Mouse (Mus musculus) midbrain, postnatal 0 days (tissue): ENCODE data around the gene Tiparp. TPM values are rescaled to one million over a fixed set of nuclear protein-coding genes. Genes with fewer than 3 reads are reported as not detected.

ENCODE experiments used
- ATAC-seq: fragments of 200-750 bp; cut with Nextera tagmentation; 2 replicates; pipeline ENCODE4 v1.8.0; 2017; ENCODE audit warnings: moderate number of reproducible peaks, mild to moderate bottlenecking, moderate TSS enrichment, moderate library complexity; ENCODE audit not compliant: low FRiP score
- DNase-seq: peaks from one replicate; pipeline ENCODE4 v3.0.0-alpha.2; 2015; ENCODE audit warnings: low spot score
- H3K27ac ChIP-seq: fragments of 300-500 bp; sonication (generic); 2 replicates; pipeline ENCODE4 v1.5.1; 2014; ENCODE audit warnings: low read depth, mild to moderate bottlenecking, low read length, mixed read lengths
- H3K27me3 ChIP-seq: fragments of 300-500 bp; sonication (generic); 2 replicates; pipeline ENCODE4 v1.6.1; 2014; ENCODE audit warnings: low read length, control low read depth, mixed read lengths; ENCODE audit not compliant: insufficient read depth
- H3K36me3 ChIP-seq: fragments of 300-500 bp; sonication (generic); 2 replicates; pipeline ENCODE4 v1.6.1; 2014; ENCODE audit warnings: low read length, control low read depth, mixed read lengths; ENCODE audit not compliant: insufficient read depth
- H3K4me1 ChIP-seq: fragments of 300-500 bp; sonication (generic); 2 replicates; pipeline ENCODE4 v1.6.1; 2014; ENCODE audit warnings: mild to moderate bottlenecking, control low read depth, antibody characterized with exemption, low read length, mixed read lengths; ENCODE audit not compliant: insufficient read depth
- H3K4me2 ChIP-seq: fragments of 300-500 bp; sonication (generic); 2 replicates; pipeline ENCODE4 v1.6.1; 2014; ENCODE audit warnings: low read depth, mild to moderate bottlenecking, low read length, mixed read lengths; ENCODE audit not compliant: poor library complexity, severe bottlenecking
- H3K4me3 ChIP-seq: fragments of 300-500 bp; sonication (generic); 2 replicates; pipeline ENCODE4 v1.5.1; 2014; ENCODE audit warnings: low read depth, mild to moderate bottlenecking, low read length, moderate library complexity
- H3K9ac ChIP-seq: fragments of 300-500 bp; sonication (generic); replicated peaks from 2 replicates; pipeline ENCODE4 v1.6.1; 2014; ENCODE audit warnings: mild to moderate bottlenecking, low read length, moderate library complexity, mixed read lengths; ENCODE audit not compliant: poor library complexity, severe bottlenecking
- H3K9me3 ChIP-seq: fragments of 300-500 bp; sonication (generic); 2 replicates; pipeline ENCODE4 v1.6.1; 2016; ENCODE audit warnings: low read length, control low read depth
- CTCF ChIP-seq: IDR thresholded peaks from 2 replicates; pipeline ENCODE4 v1.5.1; 2016; ENCODE audit warnings: antibody characterized with exemption, mild to moderate bottlenecking
- WGBS: fragments of 180-500 bp; shearing (Covaris S2); extraction: QIAGEN DNeasy Blood & Tissue Kit; methylation state at CpG from one replicate; pipeline ENCODE4 v1.1.7; 2014; 5-methylcytosine and 5-hydroxymethylcytosine counted together
- polyA plus RNA-seq: library from polyadenylated mRNA; unstranded; fragments of >200 nt; fragmentation: Nextera tagmentation; extraction: Ambion mirVana; gene quantifications from 2 replicates; pipeline ENCODE4 v1.2.1, GENCODE M21; 2015
- total RNA-seq: library from RNA; depleted of rRNA; stranded (reverse); fragments of >200 nt; gene quantifications from 2 replicates; pipeline ENCODE4 v1.2.3, GENCODE M21; 2014; rRNA removed

Gene Tiparp
- 15.8 and 20.1 TPM in 2 replicates for total RNA-seq
- 15.3 and 16.1 TPM in 2 replicates for polyA plus RNA-seq

DNA sequence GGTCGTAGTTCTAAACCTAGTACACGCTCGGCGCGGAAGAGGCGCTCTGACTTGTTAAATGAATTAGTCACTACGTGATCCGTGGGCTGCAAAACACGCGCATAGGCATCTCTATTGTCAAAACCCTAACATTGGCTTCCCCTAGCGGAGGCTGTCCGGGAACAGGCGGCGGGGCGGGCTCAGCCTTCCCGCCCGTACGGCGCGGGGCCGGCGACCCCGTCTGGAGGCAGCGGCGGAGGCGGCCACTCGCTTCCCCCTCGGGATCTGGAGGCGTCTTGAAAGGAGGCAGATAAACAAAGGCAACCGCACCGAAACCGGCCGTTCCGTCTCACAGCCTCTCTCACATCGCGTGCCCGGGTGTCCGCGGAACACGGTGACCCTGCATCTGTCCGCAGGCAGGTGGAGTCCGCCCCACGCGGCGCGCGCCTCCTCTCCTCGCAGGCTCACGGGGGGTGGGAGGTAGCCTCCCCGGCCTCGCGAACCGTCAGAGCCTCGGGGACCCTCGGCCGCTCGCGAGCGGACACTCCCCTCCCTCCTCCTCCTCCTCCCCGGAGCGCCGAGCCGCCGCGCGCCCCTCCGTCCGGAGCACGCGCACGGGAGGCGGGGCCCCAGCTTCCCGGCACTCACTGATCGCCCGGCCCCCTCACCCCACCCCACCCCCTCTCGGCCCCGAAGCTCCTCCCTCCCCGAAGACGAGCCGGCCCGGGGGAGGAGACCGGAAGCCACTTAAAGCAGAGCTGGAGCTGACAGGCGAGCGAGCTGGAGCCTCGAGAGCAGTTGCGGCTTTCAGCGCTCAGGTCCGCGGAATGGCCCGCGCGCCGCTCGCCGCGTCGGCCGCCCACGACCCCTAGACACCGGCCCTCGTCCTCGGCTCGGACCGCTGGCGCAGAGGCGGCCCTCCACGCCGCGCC is at the start of gene Tiparp:
Gene Tiparp, plus strand, starts transcription at position 720 of the 911 bp plus-strand sequence.
- peak; percentile 65 for TF ChIP-seq CTCF
- Histone ChIP-seq H3K27ac (peak within 1 kb of the TSS; percentile 99), H3K4me3 (peak within 1 kb of the TSS; percentile 92), H3K9me3 (no peaks in the 10 kb centered on the region), H3K4me1 (no peaks in the 10 kb centered on the region), H3K27me3 (no peaks in the 10 kb centered on the region), H3K9ac (peak within 1 kb of the TSS; percentile 90), H3K4me2 (peak within 1 kb of the TSS; percentile 84), H3K36me3 (no peaks in the 10 kb centered on the region)
- 1% methylated on average over 106 of the region's 109 CpGs for WGBS
- ATAC-seq (peak; percentile 94), DNase-seq (peak; percentile 96)

DNA sequence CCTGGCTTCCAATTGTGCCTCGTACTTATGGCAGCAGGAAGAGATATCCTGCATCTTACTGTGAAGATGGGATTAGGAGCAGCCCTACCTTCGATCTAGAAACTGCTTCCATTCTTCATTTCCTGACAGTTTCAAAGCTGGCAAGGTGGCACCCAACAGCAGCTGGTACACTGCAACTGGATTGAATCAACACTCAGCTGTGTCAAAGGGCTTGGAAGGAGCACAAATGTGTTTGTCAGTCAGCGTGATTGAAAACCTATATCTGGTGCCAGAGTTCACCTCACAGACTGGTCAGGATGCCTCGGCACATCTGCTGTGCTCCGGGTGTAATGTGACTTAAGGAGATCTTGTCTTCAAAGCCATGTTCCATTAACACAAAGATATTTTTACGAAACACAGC is 47.5 kb upstream of the Tiparp start:
- Histone ChIP-seq H3K27me3 (no peaks in the 10 kb centered on the region), H3K4me3 (no peak overlapping the region), H3K4me2 (no peak overlapping the region), H3K4me1 (no peaks in the 10 kb centered on the region; the same call in 1 of the 2 replicates), H3K9me3 (no peaks in the 10 kb centered on the region), H3K27ac (no peak overlapping the region), H3K36me3 (no peaks in the 10 kb centered on the region), H3K9ac (no peak overlapping the region)
- no peak for DNase-seq
- ATAC-seq = no peak
- WGBS = 85% methylated on average over 6 of the region's 6 CpGs
- TF ChIP-seq CTCF = no peak

DNA sequence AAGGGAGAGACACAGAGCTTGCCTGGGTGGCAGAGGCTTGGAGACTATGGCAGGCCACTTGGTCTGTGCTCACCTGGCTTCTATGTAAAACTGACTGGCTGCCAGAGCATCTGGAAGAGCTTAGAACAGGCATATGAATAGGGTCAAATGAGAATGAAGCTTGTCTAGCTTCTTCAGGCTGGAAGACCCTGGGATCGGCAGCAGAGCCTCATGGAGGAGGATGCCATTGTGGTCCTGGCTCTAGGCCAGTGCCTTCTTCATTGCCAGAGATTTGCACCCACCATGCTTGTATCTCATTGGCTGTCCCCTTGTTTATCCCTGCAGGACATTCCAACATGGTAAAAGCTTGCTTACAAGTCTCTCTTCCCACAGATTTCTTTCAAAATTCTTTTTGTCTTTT is 45.9 kb upstream of the Tiparp start:
- WGBS = 48% methylated on average over 1 of the region's 1 CpGs

DNA sequence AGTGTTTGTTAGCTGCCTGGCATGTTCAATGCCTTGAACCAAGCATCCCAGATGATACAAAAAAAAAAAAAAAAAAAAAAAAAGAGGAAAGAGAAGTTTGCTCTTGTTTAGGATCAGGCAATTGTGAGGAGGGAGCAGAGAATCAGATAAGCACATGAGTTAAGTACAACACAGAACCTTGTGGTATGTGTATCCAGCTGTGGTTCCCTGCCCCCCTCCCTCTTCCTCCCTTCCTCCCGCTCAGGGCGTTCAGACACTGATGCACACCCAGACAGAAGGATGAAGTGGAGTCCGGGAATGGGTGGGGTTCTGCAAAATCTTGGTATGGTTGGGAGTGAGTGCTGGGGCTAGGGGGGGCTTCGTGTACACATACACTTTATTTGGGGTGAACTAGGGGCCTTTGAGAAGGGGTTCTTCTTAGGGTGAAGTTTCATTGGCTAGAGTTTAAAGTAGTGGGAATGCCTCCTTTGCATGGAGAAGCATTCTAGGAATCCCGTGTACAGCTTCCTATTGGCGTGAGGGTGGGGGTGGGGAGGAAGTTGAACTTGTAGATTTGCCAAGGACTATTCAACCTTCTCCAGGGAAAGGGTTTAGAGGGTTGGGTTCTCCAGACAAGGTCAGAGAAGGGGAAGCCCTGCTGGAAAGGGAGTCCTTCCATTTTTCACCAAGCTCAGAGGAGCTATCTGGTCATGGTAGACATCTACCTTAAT is 45.4 kb upstream of the Tiparp start:
- no peaks in the 10 kb centered on the region for H3K36me3 ChIP-seq
- no peak overlapping the region for H3K9ac ChIP-seq
- no peak overlapping the region for H3K27ac ChIP-seq
- H3K27me3 ChIP-seq = no peaks in the 10 kb centered on the region
- no peak for TF ChIP-seq CTCF
- WGBS = 74% methylated on average over 6 of the region's 6 CpGs
- no peak overlapping the region for H3K4me3 ChIP-seq
- H3K4me1 ChIP-seq = no peaks in the 10 kb centered on the region
- no peak overlapping the region for H3K4me2 ChIP-seq
- no peak for DNase-seq
- no peaks in the 10 kb centered on the region for H3K9me3 ChIP-seq
- ATAC-seq = no peak

More for the DNA sequence above, 45.9 kb upstream of the Tiparp start:
- Histone ChIP-seq H3K27me3 (no peaks in the 10 kb centered on the region), H3K9me3 (no peaks in the 10 kb centered on the region), H3K9ac (no peak overlapping the region), H3K27ac (no peak overlapping the region), H3K4me3 (no peak overlapping the region), H3K4me2 (no peak overlapping the region), H3K4me1 (no peaks in the 10 kb centered on the region), H3K36me3 (no peaks in the 10 kb centered on the region)
- DNase-seq (peak; percentile 35), ATAC-seq (no peak)
- no peak for TF ChIP-seq CTCF

DNA sequence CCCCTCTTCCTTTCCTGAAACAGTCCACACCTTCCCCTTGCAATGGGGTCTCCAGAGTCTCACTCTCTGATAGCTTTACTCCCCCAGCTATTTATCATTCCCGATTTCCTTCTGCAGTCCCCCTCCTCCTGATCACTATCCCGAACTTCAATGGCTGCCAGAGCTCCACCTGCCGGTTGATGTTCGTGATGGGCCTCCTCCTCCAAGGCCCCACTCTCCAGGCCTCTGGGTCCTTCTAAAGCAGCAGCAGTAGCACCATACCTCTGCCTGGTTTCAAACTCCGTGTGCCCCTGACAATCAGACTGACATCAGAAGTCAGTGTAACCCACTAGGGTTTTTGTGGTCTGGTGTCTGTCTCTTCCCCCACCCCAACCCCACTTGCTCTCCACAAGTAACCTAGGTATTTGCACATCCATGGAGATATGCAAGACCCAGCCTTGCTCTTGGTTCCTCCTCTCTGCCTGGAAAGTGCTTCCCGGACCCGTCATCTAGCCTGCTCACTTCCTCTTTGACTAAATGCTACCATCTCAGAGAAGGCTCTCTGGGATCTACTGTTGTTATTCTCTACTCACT is 44.0 kb upstream of the Tiparp start:
- no peak overlapping the region for H3K4me3 ChIP-seq
- WGBS = 71% methylated on average over 7 of the region's 7 CpGs
- DNase-seq (no peak), ATAC-seq (no peak)
- no peaks in the 10 kb centered on the region for H3K27me3 ChIP-seq
- H3K27ac ChIP-seq = no peak overlapping the region
- no peak overlapping the region for H3K4me2 ChIP-seq
- no peaks in the 10 kb centered on the region for H3K36me3 ChIP-seq
- TF ChIP-seq CTCF = no peak
- H3K4me1 ChIP-seq = no peaks in the 10 kb centered on the region
- no peak overlapping the region for H3K9ac ChIP-seq
- no peaks in the 10 kb centered on the region for H3K9me3 ChIP-seq
